8 mouse cellular contexts compared by ENCODE assay signal in the genomic region with DNA sequence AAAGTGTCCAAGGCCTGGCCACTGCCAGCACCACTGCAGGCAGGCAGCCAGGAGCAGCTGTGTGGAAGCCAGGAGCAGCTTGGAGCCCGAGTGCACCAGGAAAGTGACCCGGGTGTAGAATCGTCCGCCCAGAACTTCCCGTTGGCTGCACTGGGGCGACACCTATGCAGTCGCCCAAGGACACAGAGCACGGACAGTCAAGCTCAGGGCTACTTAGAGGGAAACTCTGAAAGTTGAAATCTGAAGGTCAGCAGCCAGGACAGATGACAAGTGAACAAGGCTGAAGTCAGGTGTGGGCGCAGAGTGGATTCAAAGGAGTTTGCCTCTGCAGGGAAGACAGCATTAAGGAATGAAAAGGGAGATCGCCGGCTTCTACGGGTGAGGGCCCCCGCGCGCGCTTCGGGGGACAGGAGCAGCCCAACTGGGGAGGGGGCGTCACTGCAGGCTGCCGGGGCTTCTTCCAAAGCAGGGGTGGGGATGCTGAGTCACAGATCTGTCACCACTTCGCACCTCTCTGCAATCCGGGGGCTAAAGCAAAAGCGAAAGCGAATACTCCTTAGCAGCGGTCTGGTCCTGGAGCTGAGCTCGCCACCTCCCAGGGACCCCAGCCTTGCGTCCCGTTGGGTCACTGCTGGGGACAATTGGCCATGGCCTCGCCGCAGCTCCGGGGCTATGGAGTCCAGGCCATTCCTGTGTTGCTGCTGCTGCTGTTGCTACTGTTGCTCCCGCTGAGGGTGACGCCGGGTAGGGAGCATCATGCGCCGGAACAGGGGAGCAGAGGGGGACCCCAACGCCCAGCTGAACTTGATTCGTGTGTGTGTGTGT. TPM values are rescaled to one million over a fixed set of nuclear protein-coding genes. Genes with fewer than 3 reads are reported as not detected.
DNase-seq lines count a peak whose midpoint lies in the region.

A gene (plus strand): TSS at position 90 of the 825 bp plus-strand sequence.

- H3K36me3 ChIP-seq in hindbrain, embryonic 10.5 days: no peaks in the 10 kb centered on the region

- no peaks in the 10 kb centered on the region for H3K9me3 ChIP-seq in hindbrain, embryonic 10.5 days

- peaks cover 16% of the 10 kb centered on the region for H3K4me1 ChIP-seq in hindbrain, embryonic 10.5 days (replicated peaks)

- under 1% methylated on average over 37 of the region's 37 CpGs for WGBS in hindbrain, embryonic 10.5 days

- H3K4me3 ChIP-seq in hindbrain, embryonic 10.5 days: peak within 1 kb of the TSS; percentile 70

- peaks cover 52% of the 10 kb centered on the region for H3K27me3 ChIP-seq in hindbrain, embryonic 10.5 days (ENCODE audit: insufficient read depth, poor library complexity, severe bottlenecking)

- DNase-seq in MN1 (ENCODE audit: low spot score): peak; percentile 36
- peak; percentile 72 to 82 for DNase-seq in cerebellum, postnatal 10 days
- peak; percentile 28 to 44 for DNase-seq in frontal cortex, postnatal 10 days (ENCODE audit: low spot score in 2 of 2)
- peak; percentile 50 for DNase-seq in hindbrain, embryonic 10.5 days (ENCODE audit: low spot score)
- DNase-seq in layer of hippocampus, postnatal 10 days (ENCODE audit: low spot score in 2 of 2): peak; percentile 58 to 70
- peak; percentile 74 for DNase-seq in lung, postnatal 14 days
- peak; percentile 77 for DNase-seq in ovary, postnatal 36 days (ENCODE audit: low spot score)
- peak; percentile 59 to 61 for DNase-seq in thymus, postnatal 36 days

- peak within 1 kb of the TSS; percentile 62; the same call in 1 of the 2 replicates for H3K27ac ChIP-seq in hindbrain, embryonic 10.5 days

RNA-seq across cellular contexts. Expression of the gene that starts here (rescaled TPM):
- polyA plus RNA-seq in hindbrain, embryonic 10.5 days (2016; fragmentation: Nextera tagmentation; extraction: Ambion mirVana): 0.35 and 0.51 TPM in 2 replicates
- total RNA-seq in layer of hippocampus, postnatal 10 days (2021): 1 to 10 TPM; 5.5 to 5.7 TPM

Comparison
In these comparisons a context has a peak if more than half of its experiments do, and no peak if none do; other contexts are left out.
1. Peak in every context shown above with its lines: DNase-seq, H3K4me3 ChIP-seq and H3K27ac ChIP-seq.
2. Peak in DNase-seq, H3K4me3 ChIP-seq and H3K27ac ChIP-seq in hindbrain, embryonic 10.5 days; RNA of the gene not detected or under 1 TPM.